Mouse (Mus musculus): ENCODE data around the gene Mypop. TPM values are rescaled to one million over a fixed set of nuclear protein-coding genes. Genes with fewer than 3 reads are reported as not detected.

Mypop gene
- polyA plus RNA-seq, 1 experiment from 2014 or later, result 1.8 TPM

DNA sequence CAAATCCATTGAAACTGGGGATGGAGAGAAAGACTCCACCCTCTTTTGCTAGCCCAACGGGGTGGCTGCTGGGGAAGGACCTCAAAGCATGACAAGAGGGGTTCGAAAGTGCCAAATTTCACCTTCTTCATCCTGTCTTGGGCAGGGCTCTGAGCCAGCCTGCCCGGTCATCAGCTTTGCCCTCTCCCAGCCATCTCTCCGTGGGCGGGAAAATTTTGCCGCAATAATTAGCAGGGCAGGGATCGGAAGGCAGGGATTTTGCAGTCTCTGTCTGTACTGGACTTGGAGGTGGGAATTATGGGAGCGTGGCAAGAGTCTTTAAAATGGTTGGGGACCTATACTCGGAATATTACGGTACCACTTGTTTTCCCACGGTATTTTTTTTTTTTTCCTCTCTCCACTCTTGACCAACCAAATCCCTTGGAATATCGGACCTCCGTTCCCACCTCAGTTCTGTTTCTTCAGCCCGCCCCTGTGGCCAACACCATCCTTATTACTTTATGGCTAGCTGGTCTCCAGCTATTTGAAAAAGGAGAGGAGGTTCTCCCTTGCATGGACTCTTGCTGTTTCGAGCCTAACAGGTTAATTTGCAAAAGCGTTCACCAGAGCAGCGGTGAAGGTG, 28.8 kb upstream of the Mypop start:
- 2% methylated on average over 17 of the region's 17 CpGs for WGBS
- Histone ChIP-seq H3K27me3 (replicated peaks) (peaks cover 98% of the 10 kb centered on the region), H3K4me3 (peak overlapping the region; percentile 26), H3K4me2 (peak overlapping the region; percentile 57), H3K36me3 (no peaks in the 10 kb centered on the region), H3K9ac (peak overlapping the region; percentile 6; the same call in 1 of the 2 replicates), H3K9me3 (no peaks in the 10 kb centered on the region), H3K27ac (replicated peaks) (no peak overlapping the region), H3K4me1 (peaks cover 39% of the 10 kb centered on the region)
- ATAC-seq (ENCODE audit: extremely low read depth, insufficient number of reproducible peaks, low FRiP score, low TSS enrichment), result no peak

DNA sequence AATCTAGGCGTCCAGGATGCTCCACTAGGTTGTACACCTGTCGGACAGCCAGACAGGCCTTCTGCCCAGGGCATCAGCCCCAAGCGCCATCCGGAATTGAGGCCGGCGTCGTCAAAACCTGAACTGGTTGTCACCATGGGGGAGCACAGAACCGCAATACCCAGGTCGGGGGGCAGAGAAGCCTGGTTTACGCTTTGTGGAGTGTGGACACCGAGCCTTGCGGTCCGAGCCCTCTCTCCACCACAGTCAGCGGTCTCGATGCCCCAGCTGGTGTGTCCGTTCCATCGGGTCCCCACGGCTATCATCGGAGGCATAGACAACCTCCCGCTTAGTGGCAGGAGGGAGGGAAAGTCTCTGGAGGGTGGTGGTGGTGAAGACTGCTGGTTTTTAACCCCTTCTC, 28.2 kb upstream of the Mypop start:
- 2% methylated on average over 20 of the region's 20 CpGs for WGBS
- no peak for ATAC-seq (ENCODE audit: extremely low read depth, insufficient number of reproducible peaks, low FRiP score, low TSS enrichment)
- Histone ChIP-seq H3K9me3 (no peaks in the 10 kb centered on the region), H3K4me3 (peak overlapping the region; percentile 26), H3K4me1 (peaks cover 34% of the 10 kb centered on the region), H3K9ac (peak overlapping the region; percentile 6; the same call in 1 of the 2 replicates), H3K27ac (replicated peaks) (no peak overlapping the region), H3K4me2 (peak overlapping the region; percentile 57), H3K27me3 (replicated peaks) (peaks cover 94% of the 10 kb centered on the region), H3K36me3 (no peaks in the 10 kb centered on the region)

DNA sequence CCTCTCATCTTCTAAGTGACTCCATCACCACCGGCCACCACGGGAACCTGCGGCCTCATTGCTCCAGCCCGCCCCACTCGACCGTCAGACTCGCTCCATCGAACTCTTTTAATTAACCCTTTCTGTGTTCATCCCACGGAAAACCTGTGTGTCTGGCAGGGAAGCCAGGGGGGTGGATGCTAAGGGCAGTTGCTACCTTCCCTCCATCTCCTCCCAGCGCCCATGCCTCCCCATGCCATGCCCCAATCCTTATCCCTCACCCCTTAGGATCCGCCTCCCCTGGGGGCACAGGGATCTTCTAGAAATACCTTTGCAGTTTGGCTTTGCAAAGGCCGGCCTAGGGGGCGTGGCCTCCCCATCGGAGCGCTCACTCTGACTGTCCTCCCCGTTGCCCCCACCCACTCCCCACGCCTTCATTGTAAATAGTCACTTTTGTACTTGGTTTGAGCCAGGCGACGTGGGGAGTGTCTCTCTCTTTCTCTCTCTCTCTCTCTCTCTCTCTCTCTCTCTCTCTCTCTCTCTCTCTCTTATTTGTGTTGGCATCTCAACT, 27.7 kb upstream of the Mypop start:
- 0 out of 2 replicates have a peak overlapping the region, but pooled peaks have one; percentile 57 for H3K4me2 ChIP-seq
- no peak overlapping the region for H3K27ac ChIP-seq (replicated peaks)
- H3K4me3 ChIP-seq, result no peak overlapping the region
- H3K4me1 ChIP-seq, result peaks cover 32% of the 10 kb centered on the region
- no peaks in the 10 kb centered on the region for H3K9me3 ChIP-seq
- H3K27me3 ChIP-seq (replicated peaks), result peaks cover 92% of the 10 kb centered on the region
- H3K36me3 ChIP-seq, result no peaks in the 10 kb centered on the region
- no peak overlapping the region for H3K9ac ChIP-seq
- no peak for ATAC-seq (ENCODE audit: extremely low read depth, insufficient number of reproducible peaks, low FRiP score, low TSS enrichment)
- WGBS, result 1% methylated on average over 19 of the region's 19 CpGs

DNA sequence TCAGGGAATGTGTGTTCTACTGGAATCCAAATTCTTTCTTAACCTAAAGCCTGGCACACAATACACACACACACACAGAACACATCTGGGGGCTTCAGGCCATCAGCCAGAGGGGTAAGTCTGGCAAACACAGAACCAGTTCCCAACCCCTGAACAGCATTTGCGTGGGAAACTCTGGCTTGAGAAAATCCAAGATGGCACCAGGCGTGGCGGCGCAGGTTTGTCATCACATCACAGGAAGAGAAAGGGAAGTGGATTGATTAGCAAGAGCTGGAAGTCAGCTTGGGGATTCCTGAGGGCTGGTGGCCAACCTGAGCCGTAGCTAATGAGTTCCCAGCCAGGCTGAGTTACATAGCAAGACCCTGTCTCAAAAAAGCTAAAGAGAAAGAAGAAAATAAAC, 25.7 kb upstream of the Mypop start:
- 69% methylated on average over 5 of the region's 5 CpGs for WGBS
- H3K4me3 ChIP-seq, result no peak overlapping the region
- H3K36me3 ChIP-seq, result no peaks in the 10 kb centered on the region
- no peak overlapping the region for H3K27ac ChIP-seq (replicated peaks)
- no peak for ATAC-seq (ENCODE audit: extremely low read depth, insufficient number of reproducible peaks, low FRiP score, low TSS enrichment)
- H3K4me2 ChIP-seq, result no peak overlapping the region
- no peaks in the 10 kb centered on the region for H3K9me3 ChIP-seq
- no peak overlapping the region for H3K9ac ChIP-seq
- peaks cover 73% of the 10 kb centered on the region for H3K27me3 ChIP-seq (replicated peaks)
- peaks cover 28% of the 10 kb centered on the region for H3K4me1 ChIP-seq

DNA sequence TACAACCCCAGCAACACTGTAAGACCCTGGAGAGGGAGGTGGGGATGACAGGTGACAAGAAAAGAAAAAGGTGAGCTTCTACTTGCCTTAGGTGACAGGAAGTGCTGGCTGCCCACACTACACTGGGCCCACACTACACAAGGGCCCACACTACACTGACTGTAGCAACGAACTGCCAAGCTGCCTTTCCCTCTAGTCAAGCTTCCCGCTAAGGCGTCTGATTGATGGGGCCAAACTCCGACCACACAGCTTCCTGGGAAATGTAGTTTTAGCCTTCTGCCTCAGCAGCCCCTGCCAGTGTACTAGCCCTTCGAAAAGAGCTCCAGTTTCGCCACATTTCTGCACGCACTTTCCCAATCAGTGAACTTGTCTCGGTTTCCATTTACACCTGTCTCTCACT, 23.4 kb upstream of the Mypop start:
- H3K4me1 ChIP-seq, result peaks cover 12% of the 10 kb centered on the region
- no peak overlapping the region for H3K27ac ChIP-seq (replicated peaks)
- H3K36me3 ChIP-seq, result no peaks in the 10 kb centered on the region
- H3K9me3 ChIP-seq, result no peaks in the 10 kb centered on the region
- H3K27me3 ChIP-seq (replicated peaks), result peaks cover 50% of the 10 kb centered on the region
- WGBS, result 12% methylated on average over 8 of the region's 8 CpGs
- no peak overlapping the region for H3K4me3 ChIP-seq
- no peak overlapping the region for H3K4me2 ChIP-seq
- H3K9ac ChIP-seq, result no peak overlapping the region
- ATAC-seq (ENCODE audit: extremely low read depth, insufficient number of reproducible peaks, low FRiP score, low TSS enrichment), result no peak

DNA sequence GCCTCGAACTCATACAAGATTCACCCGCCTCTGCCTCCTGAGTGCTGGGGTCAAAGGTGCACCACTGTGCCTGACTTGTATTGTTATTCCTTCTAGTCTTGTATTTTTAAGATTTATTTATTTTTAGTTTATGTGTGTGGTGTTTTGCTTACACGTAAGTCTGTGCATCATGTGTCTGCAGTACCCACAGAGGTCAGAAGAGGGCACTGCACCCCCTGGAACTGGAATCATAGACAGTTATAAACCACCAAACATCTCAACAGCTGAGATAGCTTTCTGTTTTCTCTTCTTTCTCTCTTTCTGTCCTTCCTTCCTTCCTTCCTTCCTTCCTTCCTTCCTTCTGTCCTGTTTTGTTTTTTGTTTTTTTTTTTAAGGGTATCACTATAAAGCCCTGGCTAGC, 20.1 kb upstream of the Mypop start:
- no peaks in the 10 kb centered on the region for H3K4me1 ChIP-seq
- H3K27ac ChIP-seq (replicated peaks), result no peak overlapping the region
- no peak overlapping the region for H3K4me3 ChIP-seq
- no peak overlapping the region for H3K9ac ChIP-seq
- no peaks in the 10 kb centered on the region for H3K9me3 ChIP-seq
- 78% methylated on average over 3 of the region's 3 CpGs for WGBS
- no peak overlapping the region for H3K4me2 ChIP-seq
- ATAC-seq (ENCODE audit: extremely low read depth, insufficient number of reproducible peaks, low FRiP score, low TSS enrichment), result no peak
- peaks cover 31% of the 10 kb centered on the region for H3K27me3 ChIP-seq (replicated peaks)
- no peaks in the 10 kb centered on the region for H3K36me3 ChIP-seq

DNA sequence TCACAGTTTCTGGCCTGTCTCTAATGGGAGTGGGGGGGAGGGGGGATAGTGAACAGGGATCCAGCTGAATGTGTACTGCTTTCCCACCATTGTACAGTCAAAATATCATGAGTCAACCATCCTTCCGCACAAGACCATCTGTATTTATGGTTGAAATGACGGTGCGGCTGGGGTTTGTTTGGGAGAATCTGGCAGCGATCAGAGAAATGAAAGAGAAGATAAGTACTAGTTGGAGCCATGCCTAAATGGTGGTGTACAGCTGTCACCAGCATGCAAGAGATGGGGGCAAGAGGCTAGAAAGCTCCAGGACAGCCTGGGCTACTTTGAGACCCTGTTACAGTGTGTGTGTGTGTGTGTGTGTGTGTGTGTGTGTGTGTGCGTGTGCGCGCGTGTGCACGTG, 12.7 kb upstream of the Mypop start:
- H3K27ac ChIP-seq (replicated peaks), result no peak overlapping the region
- H3K9ac ChIP-seq, result no peak overlapping the region
- no peaks in the 10 kb centered on the region for H3K4me1 ChIP-seq
- no peaks in the 10 kb centered on the region for H3K9me3 ChIP-seq
- no peak overlapping the region for H3K4me3 ChIP-seq
- peaks cover 15% of the 10 kb centered on the region; the same call in 1 of the 2 replicates for H3K27me3 ChIP-seq (replicated peaks)
- no peak overlapping the region for H3K4me2 ChIP-seq
- ATAC-seq (ENCODE audit: extremely low read depth, insufficient number of reproducible peaks, low FRiP score, low TSS enrichment), result no peak
- 86% methylated on average over 9 of the region's 9 CpGs for WGBS
- H3K36me3 ChIP-seq, result no peaks in the 10 kb centered on the region

DNA sequence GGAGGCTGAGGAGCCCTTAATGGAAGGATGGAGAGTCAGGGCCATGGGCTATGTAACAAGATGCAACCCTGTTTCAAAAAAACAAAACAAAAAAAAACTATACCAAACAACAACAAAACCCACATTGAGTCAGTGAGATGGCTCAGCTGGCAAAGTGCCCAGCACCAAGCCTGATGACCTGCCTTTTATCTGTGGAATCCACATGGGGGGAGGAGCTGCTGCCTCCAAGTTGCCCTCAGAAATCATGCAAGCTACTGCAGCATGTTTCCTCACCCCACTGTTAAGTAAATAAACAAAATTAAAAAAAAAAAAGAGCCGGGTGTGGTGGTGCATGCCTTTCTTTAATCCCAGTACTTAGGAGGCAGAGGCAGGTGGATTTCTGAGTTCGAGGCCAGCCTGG, 4.5 kb upstream of the Mypop start:
- Histone ChIP-seq H3K27ac (replicated peaks) (no peak overlapping the region), H3K4me3 (no peak overlapping the region), H3K4me1 (peaks cover 11% of the 10 kb centered on the region), H3K4me2 (no peak overlapping the region), H3K36me3 (no peaks in the 10 kb centered on the region), H3K9me3 (no peaks in the 10 kb centered on the region), H3K9ac (no peak overlapping the region), H3K27me3 (replicated peaks) (peaks cover 29% of the 10 kb centered on the region)
- WGBS, result 59% methylated on average over 2 of the region's 2 CpGs
- ATAC-seq (ENCODE audit: extremely low read depth, insufficient number of reproducible peaks, low FRiP score, low TSS enrichment), result no peak

DNA sequence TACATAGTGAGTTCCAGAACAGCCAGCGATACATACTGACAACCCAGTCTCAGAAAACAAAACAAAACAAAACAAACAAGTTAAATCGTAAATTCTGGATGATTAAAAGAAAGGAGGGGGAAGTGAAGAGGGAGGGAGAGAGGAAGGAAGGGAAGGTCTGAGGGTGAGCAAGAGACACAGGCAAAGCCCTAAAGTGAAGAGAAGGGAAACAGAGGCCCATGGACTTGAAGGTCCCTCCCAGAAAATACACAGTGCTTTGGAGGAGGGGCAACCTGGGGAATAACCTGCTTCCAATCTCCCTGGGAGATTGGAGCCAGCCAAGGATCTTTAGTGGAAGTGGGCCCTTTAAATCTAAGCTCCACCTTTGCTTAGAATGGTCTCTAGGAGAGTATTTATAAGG, 3.9 kb upstream of the Mypop start, which contains the start of gene Nanos2:
TSS of gene Nanos2 (plus strand) at position 301 of the 400 bp plus-strand sequence.
- H3K4me2 ChIP-seq, result no peak within 1 kb of the TSS
- no peaks in the 10 kb centered on the region for H3K9me3 ChIP-seq
- peaks cover 35% of the 10 kb centered on the region for H3K27me3 ChIP-seq (replicated peaks)
- ATAC-seq (ENCODE audit: extremely low read depth, insufficient number of reproducible peaks, low FRiP score, low TSS enrichment), result no peak
- H3K4me3 ChIP-seq, result no peak within 1 kb of the TSS
- peaks cover 17% of the 10 kb centered on the region for H3K4me1 ChIP-seq
- 49% methylated on average over 2 of the region's 2 CpGs for WGBS
- H3K36me3 ChIP-seq, result no peaks in the 10 kb centered on the region
- no peak within 1 kb of the TSS for H3K9ac ChIP-seq
- no peak within 1 kb of the TSS for H3K27ac ChIP-seq (replicated peaks)

DNA sequence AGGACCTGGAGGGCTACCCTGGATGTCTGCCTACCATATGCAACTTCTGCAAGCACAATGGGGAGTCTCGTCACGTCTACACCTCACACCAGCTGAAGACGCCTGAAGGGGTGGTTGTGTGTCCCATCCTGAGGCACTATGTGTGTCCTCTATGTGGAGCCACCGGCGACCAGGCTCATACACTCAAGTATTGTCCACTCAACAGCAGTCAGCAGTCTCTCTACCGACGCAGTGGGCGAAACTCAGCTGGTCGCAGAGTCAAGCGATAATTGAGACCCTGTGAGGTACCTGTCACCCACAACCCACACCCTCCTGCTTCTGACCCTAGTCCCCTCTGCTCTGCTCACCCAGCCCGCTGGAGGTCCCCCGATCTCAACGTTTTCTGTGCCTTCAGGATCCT, 3.3 kb upstream of the Mypop start:
- H3K9me3 ChIP-seq, result no peaks in the 10 kb centered on the region
- H3K4me1 ChIP-seq, result peaks cover 22% of the 10 kb centered on the region
- no peak overlapping the region for H3K4me3 ChIP-seq
- ATAC-seq (ENCODE audit: extremely low read depth, insufficient number of reproducible peaks, low FRiP score, low TSS enrichment), result no peak
- no peak overlapping the region for H3K27ac ChIP-seq (replicated peaks)
- H3K9ac ChIP-seq, result no peak overlapping the region
- H3K27me3 ChIP-seq (replicated peaks), result peaks cover 41% of the 10 kb centered on the region
- WGBS, result 58% methylated on average over 13 of the region's 13 CpGs
- no peaks in the 10 kb centered on the region for H3K36me3 ChIP-seq
- H3K4me2 ChIP-seq, result no peak overlapping the region

DNA sequence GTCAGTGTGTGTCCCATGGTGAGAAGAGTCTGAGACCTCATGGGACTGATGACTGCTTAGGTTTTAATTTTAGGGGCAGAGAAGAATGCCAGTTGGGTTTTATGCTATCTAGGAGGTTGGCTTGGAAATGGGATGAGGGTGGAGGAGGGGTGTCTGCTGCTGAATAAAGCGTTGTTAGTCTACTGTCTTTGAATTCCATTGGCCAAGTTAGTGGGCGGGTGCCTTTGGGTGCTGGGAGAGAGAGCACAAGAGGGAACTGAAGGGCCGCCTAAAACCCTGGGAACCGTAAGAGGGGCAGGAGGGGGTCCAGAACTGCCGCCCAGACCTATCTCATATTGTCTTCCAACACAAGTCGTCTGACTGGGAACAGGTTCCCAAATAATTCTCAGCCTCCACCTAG, 2.3 kb upstream of the Mypop start:
- Histone ChIP-seq H3K4me1 (peaks cover 22% of the 10 kb centered on the region), H3K27ac (replicated peaks) (no peak overlapping the region), H3K27me3 (replicated peaks) (peaks cover 52% of the 10 kb centered on the region), H3K36me3 (0 out of 2 replicates have a peak, but pooled peaks cover 1% of the 10 kb centered on the region), H3K4me3 (no peak overlapping the region), H3K9me3 (no peaks in the 10 kb centered on the region), H3K9ac (no peak overlapping the region), H3K4me2 (no peak overlapping the region)
- ATAC-seq (ENCODE audit: extremely low read depth, insufficient number of reproducible peaks, low FRiP score, low TSS enrichment), result no peak
- WGBS, result 51% methylated on average over 6 of the region's 6 CpGs

DNA sequence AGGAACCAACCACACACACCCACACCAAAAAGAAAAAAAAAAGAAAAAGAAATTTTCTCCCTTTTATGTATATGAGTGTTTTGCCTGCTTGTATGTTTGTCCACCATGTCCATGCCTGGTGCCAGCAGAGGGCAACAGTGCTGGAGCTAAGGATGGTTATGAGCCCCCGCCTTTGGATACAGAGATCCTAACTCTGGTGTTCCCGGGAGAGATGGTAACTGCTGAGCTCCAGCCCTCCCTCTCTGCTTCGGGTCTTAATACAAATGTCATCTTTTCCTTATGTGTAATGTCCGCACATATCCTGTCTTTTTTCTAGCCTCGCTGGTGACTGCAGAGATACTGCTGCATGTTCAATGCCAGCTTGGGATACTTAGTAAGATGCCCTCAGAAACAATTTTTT, 1.1 kb upstream of the Mypop start:
- Histone ChIP-seq H3K27me3 (replicated peaks) (peaks cover 56% of the 10 kb centered on the region), H3K9me3 (no peaks in the 10 kb centered on the region), H3K36me3 (peaks cover 12% of the 10 kb centered on the region; the same call in 1 of the 2 replicates), H3K27ac (replicated peaks) (peak overlapping the region; percentile 82; the same call in 1 of the 2 replicates), H3K4me3 (peak overlapping the region; percentile 58), H3K4me2 (peak overlapping the region; percentile 84), H3K4me1 (peaks cover 22% of the 10 kb centered on the region), H3K9ac (peak overlapping the region; percentile 38; the same call in 1 of the 2 replicates)
- 10% methylated on average over 5 of the region's 5 CpGs for WGBS
- no peak for ATAC-seq (ENCODE audit: extremely low read depth, insufficient number of reproducible peaks, low FRiP score, low TSS enrichment)

Measured in heart, embryonic 13.5 days (tissue).